Mouse (Mus musculus) forebrain, embryonic 11.5 days (tissue): ENCODE measurements at regions not wholly inside any gene's neighbourhood (a gene's known extent, or its start where the extent isn't known, plus 50 kb on each side); places are given as distances from the start of the nearest gene placed in this dataset.

ENCODE experiments used
- ATAC-seq: fragments of 200-750 bp; cut with Nextera tagmentation; replicated peaks from 2 replicates; pipeline ENCODE4 v1.8.0; 2017; ENCODE audit warnings: moderate TSS enrichment; ENCODE audit not compliant: low FRiP score
- DNase-seq: peaks from one replicate; pipeline ENCODE4 v3.0.0-alpha.2; 2017; ENCODE audit warnings: low spot score
- H3K27ac ChIP-seq: fragments of 300-500 bp; sonication (generic); 2 replicates; pipeline ENCODE4 v1.5.1; 2014; ENCODE audit warnings: low read depth, low read length
- H3K27me3 ChIP-seq: fragments of 300-500 bp; sonication (generic); 2 replicates; pipeline ENCODE4 v1.6.1; 2014; ENCODE audit warnings: mild to moderate bottlenecking, low read length, mixed read lengths; ENCODE audit not compliant: control insufficient read depth, insufficient read depth
- H3K36me3 ChIP-seq: fragments of 300-500 bp; sonication (generic); 2 replicates; pipeline ENCODE4 v1.6.1; 2014; ENCODE audit warnings: mild to moderate bottlenecking, low read length, moderate library complexity, mixed read lengths; ENCODE audit not compliant: control insufficient read depth, insufficient read depth
- H3K4me1 ChIP-seq: fragments of 300-500 bp; sonication (generic); replicated peaks from 2 replicates; pipeline ENCODE4 v1.6.1; 2014; ENCODE audit warnings: low read length, mixed read lengths; ENCODE audit not compliant: control insufficient read depth, insufficient read depth
- H3K4me2 ChIP-seq: fragments of 300-500 bp; sonication (generic); 2 replicates; pipeline ENCODE4 v1.6.1; 2014; ENCODE audit warnings: low read depth, mild to moderate bottlenecking, low read length, moderate library complexity, mixed read lengths; ENCODE audit not compliant: severe bottlenecking
- H3K4me3 ChIP-seq: fragments of 300-500 bp; sonication (generic); 2 replicates; pipeline ENCODE4 v1.5.1; 2014; ENCODE audit warnings: low read depth, low read length
- H3K9ac ChIP-seq: fragments of 300-500 bp; sonication (generic); 2 replicates; pipeline ENCODE4 v1.6.1; 2014; ENCODE audit warnings: low read length
- H3K9me3 ChIP-seq: fragments of 300-500 bp; sonication (generic); 2 replicates; pipeline ENCODE4 v1.6.1; 2016; ENCODE audit warnings: low read length, mixed read lengths; ENCODE audit not compliant: control insufficient read depth
- WGBS: fragments of 180-500 bp; shearing (Covaris S2); extraction: QIAGEN DNeasy Blood & Tissue Kit; methylation state at CpG from one replicate; pipeline ENCODE4 v1.1.7; 2014; 5-methylcytosine and 5-hydroxymethylcytosine counted together

- DNase-seq (no peak), ATAC-seq (peak; percentile 55; the same call in 1 of the 2 replicates)
- WGBS: 48% methylated on average over 11 of the region's 11 CpGs
- no peaks in the 10 kb centered on the region for H3K9me3 ChIP-seq
- no peak overlapping the region for H3K4me3 ChIP-seq
- H3K27me3 ChIP-seq: no peaks in the 10 kb centered on the region
- H3K9ac ChIP-seq: no peak overlapping the region
- no peak overlapping the region for H3K4me2 ChIP-seq
- H3K4me1 ChIP-seq: peaks cover 4% of the 10 kb centered on the region
- H3K36me3 ChIP-seq: no peaks in the 10 kb centered on the region
- no peak overlapping the region for H3K27ac ChIP-seq
These were observed 52.7 kb upstream of the Rab3gap2 start for GRCm38 (mm10) chr1:185151130-185151799.

GRCm38 (mm10) chr1:185150431-185151129, 53.3 kb upstream of the Rab3gap2 start:
- H3K36me3 ChIP-seq: no peaks in the 10 kb centered on the region
- H3K27me3 ChIP-seq: no peaks in the 10 kb centered on the region
- H3K9ac ChIP-seq: no peak overlapping the region
- no peak overlapping the region for H3K27ac ChIP-seq
- H3K4me2 ChIP-seq: no peak overlapping the region
- ATAC-seq: 0 out of 2 replicates have a peak, but pooled peaks have one; percentile 7
- H3K4me1 ChIP-seq: peaks cover 4% of the 10 kb centered on the region
- DNase-seq: no peak
- WGBS: 66% methylated on average over 15 of the region's 15 CpGs
- H3K9me3 ChIP-seq: no peaks in the 10 kb centered on the region
- no peak overlapping the region for H3K4me3 ChIP-seq

GRCm38 (mm10) chr1:185144791-185145190, 59.1 kb upstream of the Rab3gap2 start:
- H3K9me3 ChIP-seq: no peaks in the 10 kb centered on the region
- H3K27ac ChIP-seq: no peak overlapping the region
- H3K36me3 ChIP-seq: no peaks in the 10 kb centered on the region
- no peaks in the 10 kb centered on the region for H3K27me3 ChIP-seq
- no peaks in the 10 kb centered on the region; the same call in 1 of the 2 replicates for H3K4me1 ChIP-seq
- no peak overlapping the region for H3K4me2 ChIP-seq
- WGBS: 87% methylated on average over 1 of the region's 1 CpGs
- DNase-seq: no peak
- ATAC-seq: no peak
- no peak overlapping the region for H3K4me3 ChIP-seq
- H3K9ac ChIP-seq: no peak overlapping the region

GRCm38 (mm10) chr1:185144006-185144405, 59.9 kb upstream of the Rab3gap2 start:
- no peak for DNase-seq
- Histone ChIP-seq H3K27me3 (no peaks in the 10 kb centered on the region), H3K9ac (no peak overlapping the region), H3K36me3 (no peaks in the 10 kb centered on the region), H3K4me2 (no peak overlapping the region), H3K4me3 (no peak overlapping the region), H3K4me1 (no peaks in the 10 kb centered on the region), H3K9me3 (no peaks in the 10 kb centered on the region), H3K27ac (no peak overlapping the region)
- no peak for ATAC-seq
- WGBS: 95% methylated on average over 15 of the region's 15 CpGs

- 87% methylated on average over 5 of the region's 5 CpGs for WGBS
- no peak for ATAC-seq
- no peak for DNase-seq
- no peak overlapping the region for H3K9ac ChIP-seq
- no peaks in the 10 kb centered on the region for H3K9me3 ChIP-seq
- no peaks in the 10 kb centered on the region for H3K27me3 ChIP-seq
- no peak overlapping the region for H3K4me2 ChIP-seq
- no peak overlapping the region for H3K4me3 ChIP-seq
- no peaks in the 10 kb centered on the region for H3K4me1 ChIP-seq
- no peaks in the 10 kb centered on the region for H3K36me3 ChIP-seq
- no peak overlapping the region for H3K27ac ChIP-seq
These were observed 63.6 kb upstream of the Rab3gap2 start for GRCm38 (mm10) chr1:185140317-185140716.

GRCm38 (mm10) chr1:185128209-185128608, 75.7 kb upstream of the Rab3gap2 start:
- DNase-seq (no peak), ATAC-seq (no peak)
- H3K9ac ChIP-seq: no peak overlapping the region
- WGBS: 78% methylated on average over 4 of the region's 4 CpGs
- H3K36me3 ChIP-seq: no peaks in the 10 kb centered on the region
- no peaks in the 10 kb centered on the region for H3K27me3 ChIP-seq
- H3K4me2 ChIP-seq: no peak overlapping the region
- H3K4me1 ChIP-seq: no peaks in the 10 kb centered on the region
- H3K4me3 ChIP-seq: no peak overlapping the region
- H3K9me3 ChIP-seq: no peaks in the 10 kb centered on the region
- no peak overlapping the region for H3K27ac ChIP-seq

- ATAC-seq (no peak), DNase-seq (no peak)
- Histone ChIP-seq H3K27ac (no peak overlapping the region), H3K36me3 (no peaks in the 10 kb centered on the region), H3K4me2 (no peak overlapping the region), H3K4me1 (no peaks in the 10 kb centered on the region), H3K27me3 (no peaks in the 10 kb centered on the region), H3K9me3 (no peaks in the 10 kb centered on the region), H3K4me3 (no peak overlapping the region), H3K9ac (no peak overlapping the region)
- 84% methylated on average over 14 of the region's 14 CpGs for WGBS
These were observed 78.1 kb upstream of the Rab3gap2 start for GRCm38 (mm10) chr1:185125737-185126286.

- 91% methylated on average over 2 of the region's 2 CpGs for WGBS
- H3K27ac ChIP-seq: no peak overlapping the region
- no peak overlapping the region for H3K4me2 ChIP-seq
- H3K27me3 ChIP-seq: no peaks in the 10 kb centered on the region
- no peaks in the 10 kb centered on the region for H3K4me1 ChIP-seq
- no peak overlapping the region for H3K4me3 ChIP-seq
- no peak overlapping the region for H3K9ac ChIP-seq
- H3K9me3 ChIP-seq: no peaks in the 10 kb centered on the region
- DNase-seq: no peak
- ATAC-seq: no peak
- no peaks in the 10 kb centered on the region for H3K36me3 ChIP-seq
These were observed 82.4 kb upstream of the Rab3gap2 start for GRCm38 (mm10) chr1:185121552-185121951.
